Mouse (Mus musculus) kidney, adult 18-20 months (tissue): ENCODE results near the gene Ncam1.
A peak's percentile ranks its signal among the peaks of the same experiment; 100 is the strongest.

Source experiments
- DNase-seq: peaks from one replicate; pipeline ENCODE4 v3.0.0; 2021

Ncam1 gene

GRCm38 (mm10) chr9:49798806-49799205 lies at the start of gene Ncam1:
Gene Ncam1 (minus strand): TSS chr9:49798925.
- peak; percentile 69 for DNase-seq

- no peak for DNase-seq
Observed at GRCm38 (mm10) chr9:49834013-49834412, 35.3 kb upstream of the Ncam1 start.

GRCm38 (mm10) chr9:49827671-49828070 lies 28.9 kb upstream of the Ncam1 start:
- no peak for DNase-seq

GRCm38 (mm10) chr9:49816115-49816650 lies 17.5 kb upstream of the Ncam1 start:
- no peak for DNase-seq

- DNase-seq: no peak
Observed at GRCm38 (mm10) chr9:49814442-49814841, 15.7 kb upstream of the Ncam1 start.

GRCm38 (mm10) chr9:49803222-49803621 lies 4.5 kb upstream of the Ncam1 start:
- peak; percentile 9 for DNase-seq

GRCm38 (mm10) chr9:49797821-49798571 lies 729 bp downstream of the Ncam1 start:
- DNase-seq: peak; percentile 33

GRCm38 (mm10) chr9:49797508-49797820 lies 1.3 kb downstream of the Ncam1 start:
- DNase-seq: no peak

GRCm38 (mm10) chr9:49796618-49797507 lies 1.9 kb downstream of the Ncam1 start:
- peak; percentile 39 for DNase-seq

- DNase-seq: no peak
Observed at GRCm38 (mm10) chr9:49795881-49796280, 2.8 kb downstream of the Ncam1 start.

GRCm38 (mm10) chr9:49793987-49794550 lies 4.7 kb downstream of the Ncam1 start:
- DNase-seq: no peak

- no peak for DNase-seq
Observed at GRCm38 (mm10) chr9:49793241-49793640, 5.5 kb downstream of the Ncam1 start.

- no peak for DNase-seq
Observed at GRCm38 (mm10) chr9:49792646-49793045, 6.1 kb downstream of the Ncam1 start.

- no peak for DNase-seq
Observed at GRCm38 (mm10) chr9:49781016-49781772, 17.5 kb downstream of the Ncam1 start.

- no peak for DNase-seq
Observed at GRCm38 (mm10) chr9:49777015-49777637, 21.6 kb downstream of the Ncam1 start.

GRCm38 (mm10) chr9:49766634-49767033 lies 32.1 kb downstream of the Ncam1 start:
- DNase-seq: no peak

- DNase-seq: no peak
Observed at GRCm38 (mm10) chr9:49760571-49760970, 38.2 kb downstream of the Ncam1 start.

GRCm38 (mm10) chr9:49758436-49758835 lies 40.3 kb downstream of the Ncam1 start:
- DNase-seq: no peak

- no peak for DNase-seq
Observed at GRCm38 (mm10) chr9:49757986-49758385, 40.7 kb downstream of the Ncam1 start.

- DNase-seq: no peak
Observed at GRCm38 (mm10) chr9:49757582-49757981, 41.1 kb downstream of the Ncam1 start.

GRCm38 (mm10) chr9:49756725-49757124 lies 42.0 kb downstream of the Ncam1 start:
- DNase-seq: no peak

GRCm38 (mm10) chr9:49755214-49755613 lies 43.5 kb downstream of the Ncam1 start:
- DNase-seq: no peak
